Mouse (Mus musculus) induced T-regulatory cell, adult 2 months (primary cell): ENCODE measurements at regions not wholly inside any gene's neighbourhood (a gene's known extent, or its start where the extent isn't known, plus 50 kb on each side); places are given as distances from the start of the nearest gene placed in this dataset.
A peak's percentile ranks its signal among the peaks of the same experiment; 100 is the strongest.
"Not testable (repeated sequence)": the region's sequence is repeated elsewhere in the genome, so short reads cannot be mapped to it uniquely, and the experiment has no call there.

Source experiments
- DNase-seq: peaks from one replicate; pipeline ENCODE4 v3.0.0-alpha.2; 2012; ENCODE audit warnings: low read depth

GRCm38 (mm10) chr12:56058876-56059275 lies 222.8 kb downstream of the Brms1l start:
- DNase-seq, result no peak

GRCm38 (mm10) chr12:56058463-56058862 lies 222.3 kb downstream of the Brms1l start:
- peak; percentile 59 for DNase-seq

- DNase-seq, result no peak
These were observed 219.3 kb downstream of the Brms1l start for GRCm38 (mm10) chr12:56055382-56055781.

- DNase-seq, result no peak
These were observed 209.9 kb downstream of the Brms1l start for GRCm38 (mm10) chr12:56046050-56046449.

- DNase-seq, result no peak
These were observed 184.9 kb downstream of the Brms1l start for GRCm38 (mm10) chr12:56020954-56021514.

- no peak for DNase-seq
These were observed 184.4 kb downstream of the Brms1l start for GRCm38 (mm10) chr12:56020547-56020946.

GRCm38 (mm10) chr12:56009976-56010375 lies 173.9 kb downstream of the Brms1l start:
- no peak for DNase-seq

- DNase-seq, result no peak
These were observed 169.7 kb downstream of the Brms1l start for GRCm38 (mm10) chr12:56005846-56006245.

- no peak for DNase-seq
These were observed 169.2 kb downstream of the Brms1l start for GRCm38 (mm10) chr12:56005321-56005720.

- no peak for DNase-seq
These were observed 168.4 kb downstream of the Brms1l start for GRCm38 (mm10) chr12:56004479-56004878.

GRCm38 (mm10) chr12:56003561-56003960 lies 167.4 kb downstream of the Brms1l start:
- no peak for DNase-seq

- DNase-seq, result no peak
These were observed 160.7 kb downstream of the Brms1l start for GRCm38 (mm10) chr12:55996585-55997377.

GRCm38 (mm10) chr12:55983565-55984351 lies 147.6 kb downstream of the Brms1l start:
- DNase-seq, result no peak

GRCm38 (mm10) chr12:55983128-55983527 lies 147.0 kb downstream of the Brms1l start:
- no peak for DNase-seq

- no peak for DNase-seq
These were observed 138.1 kb downstream of the Brms1l start for GRCm38 (mm10) chr12:55974262-55974661.

- DNase-seq, result not testable (repeated sequence)
These were observed 123.2 kb downstream of the Brms1l start for GRCm38 (mm10) chr12:55959319-55959718.

GRCm38 (mm10) chr12:55940566-55940965 lies 104.4 kb downstream of the Brms1l start:
- DNase-seq, result no peak

- no peak for DNase-seq
These were observed 103.4 kb downstream of the Brms1l start for GRCm38 (mm10) chr12:55939281-55940142.

GRCm38 (mm10) chr12:55934172-55934571 lies 98.0 kb downstream of the Brms1l start:
- no peak for DNase-seq

GRCm38 (mm10) chr12:55933417-55933816 lies 97.3 kb downstream of the Brms1l start:
- no peak for DNase-seq

- no peak for DNase-seq
These were observed 94.3 kb downstream of the Brms1l start for GRCm38 (mm10) chr12:55930468-55930867.

- no peak for DNase-seq
These were observed 90.8 kb downstream of the Brms1l start for GRCm38 (mm10) chr12:55926974-55927321.
